Mouse (Mus musculus): ENCODE measurements around the gene Inpp5k.

DNA sequence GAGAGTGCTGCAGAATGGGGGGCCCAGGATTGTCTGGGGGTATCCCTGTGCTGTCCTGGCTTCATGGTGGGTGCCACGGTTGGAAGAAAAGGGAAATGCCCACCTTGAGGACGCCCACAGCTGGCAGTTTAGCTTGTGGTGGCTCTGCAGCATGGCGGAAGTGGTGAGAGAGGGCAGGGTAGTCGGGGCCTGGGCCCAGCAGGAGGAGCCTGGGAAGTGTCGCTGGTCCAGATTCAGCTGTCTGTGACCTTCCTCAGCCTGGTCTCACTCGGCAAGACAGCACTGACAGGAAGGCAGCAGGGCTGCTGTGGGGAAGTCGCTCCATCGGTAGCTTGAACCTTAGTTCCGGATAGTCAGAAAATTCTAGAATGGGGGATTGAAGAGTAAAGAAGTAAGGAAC, 36.4 kb upstream of the Inpp5k start:
- TF ChIP-seq POLR2A (IDR thresholded peaks at IDR 0.05; ENCODE audit: insufficient read length, low read depth) (no peak), USF1 (IDR thresholded peaks at IDR 0.05; ENCODE audit: low read depth) (no peak), TCF12 (IDR thresholded peaks at IDR 0.05; ENCODE audit: insufficient read depth, poor library complexity, severe bottlenecking) (no peak), MAX (IDR thresholded peaks at IDR 0.05; ENCODE audit: low read depth) (no peak)
